Mouse (Mus musculus): ENCODE measurements at regions not wholly inside any gene's neighbourhood (a gene's known extent, or its start where the extent isn't known, plus 50 kb on each side); places are given as distances from the start of the nearest gene placed in this dataset.

DNA sequence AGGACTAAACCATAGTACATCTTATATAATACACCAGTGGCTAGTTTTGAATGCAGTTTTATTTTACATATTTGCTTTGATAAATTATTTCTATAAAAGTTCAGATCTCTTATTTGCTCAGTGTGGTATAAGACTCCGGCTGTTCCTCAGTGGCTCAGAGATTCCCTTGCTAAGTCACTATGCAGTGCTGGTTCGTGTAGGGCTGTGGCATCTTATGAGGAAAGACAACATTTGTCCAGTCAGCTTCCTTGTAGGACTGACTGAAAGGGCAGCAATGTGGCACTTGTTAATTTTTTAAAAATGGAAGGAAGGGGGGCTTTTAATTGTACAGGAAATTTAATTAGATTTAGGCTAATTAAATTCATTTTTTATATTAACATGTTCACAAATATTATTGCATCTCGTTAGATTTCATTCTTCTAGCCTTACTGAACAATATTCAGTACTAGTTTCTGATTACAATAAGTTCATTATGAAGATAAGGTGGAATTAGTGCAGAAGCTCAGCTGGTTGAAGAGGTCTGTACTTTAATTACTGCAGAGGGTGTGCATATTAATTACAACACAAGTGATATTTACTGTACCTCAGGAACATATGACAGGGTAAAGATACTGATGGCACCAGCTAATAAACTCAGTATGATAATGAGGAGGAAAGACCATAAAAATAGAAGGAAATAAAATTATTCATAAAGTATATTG is 200.3 kb upstream of the Vrk2 start:
- Histone ChIP-seq H3K4me3 (replicated peaks; ENCODE audit: low read length) (no peak overlapping the region), H3K4me1 (replicated peaks; ENCODE audit: low read depth, low read length) (no peaks in the 10 kb centered on the region), H3K36me3 (ENCODE audit: insufficient read depth, low read length) (no peaks in the 10 kb centered on the region), H3K9me3 (ENCODE audit: low read length) (no peaks in the 10 kb centered on the region), H3K27me3 (ENCODE audit: insufficient read depth, low read length) (no peaks in the 10 kb centered on the region)
- TF ChIP-seq NANOG (IDR thresholded peaks at IDR 0.05; ENCODE audit: borderline replicate concordance, low read length) (no peak), CTCF (conservative IDR thresholded peaks at IDR 0.05; ENCODE audit: low read length) (no peak), POU5F1 (IDR thresholded peaks at IDR 0.05; ENCODE audit: borderline replicate concordance, low read length) (no peak)

DNA sequence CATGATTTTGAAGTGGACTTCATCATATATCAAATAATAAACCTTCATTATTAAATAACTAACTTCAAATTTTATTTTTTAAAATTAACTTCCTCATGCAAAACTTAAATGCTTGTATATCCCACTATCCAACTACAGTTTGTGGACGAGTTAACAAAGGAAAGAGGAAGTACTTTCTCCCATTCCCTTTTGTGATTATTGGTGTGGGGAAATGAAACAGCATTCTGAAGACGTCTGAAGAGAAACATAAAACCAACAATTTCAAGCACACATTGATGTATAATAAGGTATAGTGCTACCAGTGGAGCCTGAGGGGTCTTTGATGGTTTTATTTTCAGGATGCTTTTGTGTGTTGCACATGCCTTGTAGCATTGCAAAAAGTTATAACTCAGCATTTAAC is 195.5 kb upstream of the Vrk2 start:
- H3K4me1 ChIP-seq (replicated peaks; ENCODE audit: low read depth, low read length): no peaks in the 10 kb centered on the region
- no peaks in the 10 kb centered on the region for H3K27me3 ChIP-seq (ENCODE audit: insufficient read depth, low read length)
- H3K36me3 ChIP-seq (ENCODE audit: insufficient read depth, low read length): no peaks in the 10 kb centered on the region
- H3K9me3 ChIP-seq (ENCODE audit: low read length): no peaks in the 10 kb centered on the region
- no peak overlapping the region for H3K4me3 ChIP-seq (replicated peaks; ENCODE audit: low read length)
- no peak for TF ChIP-seq POU5F1 (IDR thresholded peaks at IDR 0.05; ENCODE audit: borderline replicate concordance, low read length)
- no peak for TF ChIP-seq NANOG (IDR thresholded peaks at IDR 0.05; ENCODE audit: borderline replicate concordance, low read length)
- no peak for TF ChIP-seq CTCF (conservative IDR thresholded peaks at IDR 0.05; ENCODE audit: low read length)

DNA sequence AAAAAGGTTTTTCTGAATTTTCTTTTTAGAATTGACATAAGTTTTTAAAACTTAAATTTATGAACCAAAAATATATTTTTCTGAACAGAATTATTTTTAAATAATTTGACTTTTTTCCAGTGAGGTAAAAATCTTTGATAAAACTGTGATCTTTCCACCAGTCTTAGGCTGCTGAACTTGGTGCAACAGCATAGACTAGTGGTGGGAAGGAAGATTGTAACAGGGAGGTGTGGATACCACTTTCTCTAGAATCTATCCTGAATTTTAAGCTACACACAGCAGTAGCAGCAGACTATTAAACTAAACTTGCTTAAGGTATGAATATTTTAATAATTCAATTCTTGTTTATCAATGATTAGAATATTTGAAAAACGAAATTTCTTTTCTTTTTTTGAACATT is 191.4 kb upstream of the Vrk2 start:
- H3K4me1 ChIP-seq (replicated peaks; ENCODE audit: low read depth, low read length): no peaks in the 10 kb centered on the region
- no peaks in the 10 kb centered on the region for H3K36me3 ChIP-seq (ENCODE audit: insufficient read depth, low read length)
- no peaks in the 10 kb centered on the region for H3K27me3 ChIP-seq (ENCODE audit: insufficient read depth, low read length)
- H3K4me3 ChIP-seq (replicated peaks; ENCODE audit: low read length): no peak overlapping the region
- no peaks in the 10 kb centered on the region for H3K9me3 ChIP-seq (ENCODE audit: low read length)
- peak; percentile 38 for TF ChIP-seq CTCF (conservative IDR thresholded peaks at IDR 0.05; ENCODE audit: low read length)
- no peak for TF ChIP-seq POU5F1 (IDR thresholded peaks at IDR 0.05; ENCODE audit: borderline replicate concordance, low read length)

DNA sequence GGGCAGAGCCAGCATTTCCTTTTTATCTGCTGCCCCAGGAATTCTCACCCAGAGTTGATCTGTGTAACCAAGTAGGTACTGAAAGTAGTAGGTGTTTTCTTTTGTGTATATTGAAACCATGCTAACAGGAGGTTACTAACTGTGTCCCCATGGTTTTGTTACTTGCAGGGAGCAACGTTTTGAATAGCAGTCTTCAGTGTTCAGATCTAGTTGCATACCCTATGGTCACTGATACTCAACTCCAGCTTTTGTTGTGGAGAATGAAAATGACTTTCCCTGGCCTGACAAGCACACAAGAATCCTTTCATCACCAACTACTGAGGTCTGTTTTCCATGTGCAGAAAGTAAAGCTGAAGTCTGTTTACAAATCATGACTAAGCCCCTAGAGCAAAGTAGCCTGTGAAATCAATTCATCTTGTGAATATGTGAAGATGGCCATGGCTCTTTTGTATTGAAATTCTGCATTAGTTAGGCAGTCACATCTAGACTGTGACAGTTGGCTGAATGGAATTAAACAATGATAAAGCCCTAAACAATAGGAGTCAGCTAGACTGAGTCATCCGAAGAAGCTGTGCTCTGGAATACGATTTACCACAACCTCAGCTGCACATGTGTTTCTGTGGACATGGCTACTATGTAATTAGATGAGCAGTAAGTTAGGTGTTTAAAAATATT is 179.5 kb upstream of the Vrk2 start:
- Histone ChIP-seq H3K9me3 (ENCODE audit: low read length) (no peaks in the 10 kb centered on the region), H3K4me3 (replicated peaks; ENCODE audit: low read length) (no peak overlapping the region), H3K4me1 (replicated peaks; ENCODE audit: low read depth, low read length) (no peaks in the 10 kb centered on the region), H3K36me3 (ENCODE audit: insufficient read depth, low read length) (no peaks in the 10 kb centered on the region), H3K27me3 (ENCODE audit: insufficient read depth, low read length) (no peaks in the 10 kb centered on the region)
- TF ChIP-seq NANOG (IDR thresholded peaks at IDR 0.05; ENCODE audit: borderline replicate concordance, low read length) (no peak), POU5F1 (IDR thresholded peaks at IDR 0.05; ENCODE audit: borderline replicate concordance, low read length) (no peak), CTCF (conservative IDR thresholded peaks at IDR 0.05; ENCODE audit: low read length) (no peak)

DNA sequence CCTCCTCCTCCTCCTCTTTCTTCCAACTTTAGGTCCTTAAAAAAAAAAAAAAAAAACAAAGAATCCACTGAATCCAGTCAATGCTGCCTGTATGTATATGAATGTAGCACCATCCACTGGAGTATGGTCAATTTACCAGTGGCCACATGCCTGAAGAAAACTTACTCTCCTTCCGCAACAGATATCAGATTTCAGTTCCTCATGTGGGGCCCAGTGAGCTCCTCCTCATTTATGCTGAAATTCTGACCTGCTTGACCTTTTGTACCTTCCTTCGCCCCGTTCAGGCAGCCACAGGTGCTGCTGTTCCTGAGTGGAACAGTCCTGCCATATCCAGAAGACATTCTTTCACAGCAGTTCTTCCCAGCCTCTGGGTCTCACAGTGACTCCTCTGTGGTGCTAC is 161.8 kb upstream of the Vrk2 start:
- TF ChIP-seq NANOG (IDR thresholded peaks at IDR 0.05; ENCODE audit: borderline replicate concordance, low read length): no peak
- TF ChIP-seq POU5F1 (IDR thresholded peaks at IDR 0.05; ENCODE audit: borderline replicate concordance, low read length): no peak
- no peak for TF ChIP-seq CTCF (conservative IDR thresholded peaks at IDR 0.05; ENCODE audit: low read length)
- H3K9me3 ChIP-seq (ENCODE audit: low read length): peaks cover 5% of the 10 kb centered on the region; the same call in 1 of the 2 replicates
- no peak overlapping the region for H3K4me3 ChIP-seq (replicated peaks; ENCODE audit: low read length)
- no peaks in the 10 kb centered on the region for H3K36me3 ChIP-seq (ENCODE audit: insufficient read depth, low read length)
- H3K27me3 ChIP-seq (ENCODE audit: insufficient read depth, low read length): no peaks in the 10 kb centered on the region
- H3K4me1 ChIP-seq (replicated peaks; ENCODE audit: low read depth, low read length): peaks cover 21% of the 10 kb centered on the region

DNA sequence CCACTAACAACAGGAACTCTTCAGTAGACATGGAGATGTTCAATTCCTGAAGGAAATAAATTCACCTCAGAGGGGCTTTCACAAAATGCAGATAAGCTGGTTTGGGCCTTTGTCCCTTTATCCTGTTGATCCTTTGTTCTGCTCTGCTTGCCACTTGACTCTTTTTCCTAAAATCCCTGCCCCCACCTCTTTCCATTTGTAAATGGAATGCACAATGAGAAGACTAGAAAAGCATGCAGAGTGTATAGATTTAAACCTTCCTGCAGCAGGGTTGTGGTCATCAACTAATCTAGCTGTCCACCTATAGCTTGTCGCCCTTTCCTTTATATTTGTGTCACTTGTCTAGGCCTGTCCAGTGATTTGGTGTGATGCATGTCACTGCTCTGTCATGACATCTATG is 159.8 kb upstream of the Vrk2 start:
- Histone ChIP-seq H3K4me1 (replicated peaks; ENCODE audit: low read depth, low read length) (peaks cover 21% of the 10 kb centered on the region), H3K4me3 (replicated peaks; ENCODE audit: low read length) (no peak overlapping the region), H3K27me3 (ENCODE audit: insufficient read depth, low read length) (no peaks in the 10 kb centered on the region), H3K36me3 (ENCODE audit: insufficient read depth, low read length) (no peaks in the 10 kb centered on the region), H3K9me3 (ENCODE audit: low read length) (peaks cover 5% of the 10 kb centered on the region; the same call in 1 of the 2 replicates)
- no peak for TF ChIP-seq POU5F1 (IDR thresholded peaks at IDR 0.05; ENCODE audit: borderline replicate concordance, low read length)
- TF ChIP-seq NANOG (IDR thresholded peaks at IDR 0.05; ENCODE audit: borderline replicate concordance, low read length): no peak
- TF ChIP-seq CTCF (conservative IDR thresholded peaks at IDR 0.05; ENCODE audit: low read length): no peak

DNA sequence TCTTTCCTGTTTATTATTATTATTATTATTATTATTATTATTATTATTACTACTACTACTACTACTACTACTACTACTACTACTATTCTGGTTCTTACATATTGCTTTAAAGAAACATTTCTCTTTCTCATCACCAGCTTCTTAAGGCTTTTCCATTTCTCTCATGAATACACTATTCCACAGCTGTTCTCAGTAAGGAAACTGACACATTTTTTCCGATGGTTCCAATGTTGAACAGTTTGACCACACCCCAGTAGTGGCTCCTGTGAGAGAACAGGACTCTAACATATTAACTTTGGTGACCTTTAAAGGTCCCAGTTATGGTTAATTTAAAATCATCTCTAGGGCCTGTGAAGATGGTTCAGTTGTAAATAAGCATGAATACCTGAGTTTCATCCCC is 148.4 kb upstream of the Vrk2 start:
- H3K9me3 ChIP-seq (ENCODE audit: low read length): peaks cover 8% of the 10 kb centered on the region; the same call in 1 of the 2 replicates
- no peak overlapping the region for H3K4me3 ChIP-seq (replicated peaks; ENCODE audit: low read length)
- no peaks in the 10 kb centered on the region for H3K4me1 ChIP-seq (replicated peaks; ENCODE audit: low read depth, low read length)
- H3K27me3 ChIP-seq (ENCODE audit: insufficient read depth, low read length): no peaks in the 10 kb centered on the region
- H3K36me3 ChIP-seq (ENCODE audit: insufficient read depth, low read length): no peaks in the 10 kb centered on the region
- TF ChIP-seq NANOG (IDR thresholded peaks at IDR 0.05; ENCODE audit: borderline replicate concordance, low read length) (no peak), CTCF (conservative IDR thresholded peaks at IDR 0.05; ENCODE audit: low read length) (no peak), POU5F1 (IDR thresholded peaks at IDR 0.05; ENCODE audit: borderline replicate concordance, low read length) (no peak)

DNA sequence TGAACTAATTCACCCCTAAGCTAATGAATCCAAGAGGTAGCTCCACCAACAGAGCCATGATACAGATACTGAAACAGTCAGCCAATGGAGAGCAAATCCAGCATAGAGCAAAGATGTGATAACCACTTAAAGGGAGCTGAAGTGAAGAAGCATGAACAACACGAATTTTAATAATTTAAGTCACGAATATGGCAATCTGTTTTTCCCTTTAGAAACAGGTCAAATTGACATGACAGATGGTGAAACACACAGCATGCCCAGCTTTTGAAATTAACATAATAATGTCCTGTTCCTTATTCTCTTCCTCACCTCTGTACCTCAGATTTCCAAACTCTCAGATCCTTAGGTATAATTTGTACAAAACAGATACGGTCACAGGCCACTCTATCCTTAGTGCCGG is 145.9 kb upstream of the Vrk2 start:
- TF ChIP-seq CTCF (conservative IDR thresholded peaks at IDR 0.05; ENCODE audit: low read length): no peak
- no peak for TF ChIP-seq POU5F1 (IDR thresholded peaks at IDR 0.05; ENCODE audit: borderline replicate concordance, low read length)
- no peak for TF ChIP-seq NANOG (IDR thresholded peaks at IDR 0.05; ENCODE audit: borderline replicate concordance, low read length)
- H3K27me3 ChIP-seq (ENCODE audit: insufficient read depth, low read length): no peaks in the 10 kb centered on the region
- no peaks in the 10 kb centered on the region for H3K36me3 ChIP-seq (ENCODE audit: insufficient read depth, low read length)
- peaks cover 8% of the 10 kb centered on the region; the same call in 1 of the 2 replicates for H3K9me3 ChIP-seq (ENCODE audit: low read length)
- no peak overlapping the region for H3K4me3 ChIP-seq (replicated peaks; ENCODE audit: low read length)
- H3K4me1 ChIP-seq (replicated peaks; ENCODE audit: low read depth, low read length): no peaks in the 10 kb centered on the region

Measured in E14TG2a.4 (cell line).